Mouse (Mus musculus) stomach, postnatal 0 days (tissue): Measurements from ENCODE around the gene Bsg.

Experiments used
- CTCF ChIP-seq: IDR thresholded peaks from 2 replicates; pipeline ENCODE4 v1.5.1; 2016; ENCODE audit warnings: antibody characterized with exemption, low read depth, mild to moderate bottlenecking, moderate library complexity
- EP300 ChIP-seq: optimal IDR thresholded peaks from 2 replicates; pipeline ENCODE3; 2016; ENCODE audit warnings: antibody characterized with exemption

DNA sequence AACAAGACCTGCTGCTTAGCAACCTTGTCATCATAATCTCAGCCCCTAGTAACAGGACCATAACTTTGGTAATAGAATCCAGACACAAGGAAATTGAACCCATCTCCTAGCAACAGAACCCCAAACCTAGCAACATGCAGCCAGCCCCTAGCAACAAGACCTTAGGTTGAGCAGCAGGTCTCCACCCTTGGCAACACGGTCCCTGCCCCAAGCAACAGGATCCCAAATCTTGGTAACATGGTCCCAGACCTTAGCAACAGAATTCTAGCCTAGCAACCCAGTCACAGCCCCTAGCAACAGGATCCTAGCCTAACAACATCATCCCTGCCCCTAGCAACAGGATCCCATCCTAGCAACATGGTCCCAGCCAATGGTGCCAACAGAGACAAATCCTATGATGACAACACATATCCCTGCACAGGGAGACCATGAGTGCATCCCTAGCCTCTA is 49.3 kb upstream of the Bsg start:
- TF ChIP-seq CTCF (no peak), EP300 (no peak)
